Mouse (Mus musculus) midbrain, embryonic 14.5 days (tissue): ENCODE measurements around the gene Flot2. TPM values are rescaled to one million over a fixed set of nuclear protein-coding genes. Genes with fewer than 3 reads are reported as not detected.
A peak's percentile ranks its signal among the peaks of the same experiment; 100 is the strongest.

Experiments
- ATAC-seq: fragments of 200-750 bp; cut with Nextera tagmentation; 2 replicates; pipeline ENCODE4 v1.8.0; 2017; ENCODE audit warnings: moderate number of reproducible peaks, moderate library complexity; ENCODE audit not compliant: low FRiP score, low TSS enrichment
- DNase-seq: peaks from one replicate; pipeline ENCODE4 v3.0.0-alpha.2; 2015
- H3K27ac ChIP-seq: fragments of 300-500 bp; sonication (generic); replicated peaks from 2 replicates; pipeline ENCODE4 v1.5.1; 2014; ENCODE audit warnings: mild to moderate bottlenecking, low read depth, low read length, moderate library complexity
- H3K27me3 ChIP-seq: fragments of 300-500 bp; sonication (generic); 2 replicates; pipeline ENCODE4 v1.6.1; 2014; ENCODE audit warnings: low read length, control low read depth, mixed read lengths; ENCODE audit not compliant: control insufficient read depth, insufficient read depth
- H3K36me3 ChIP-seq: fragments of 300-500 bp; sonication (generic); 2 replicates; pipeline ENCODE4 v1.6.1; 2014; ENCODE audit warnings: low read length, control low read depth; ENCODE audit not compliant: control insufficient read depth, insufficient read depth
- H3K4me1 ChIP-seq: fragments of 300-500 bp; sonication (generic); 2 replicates; pipeline ENCODE4 v1.6.1; 2014; ENCODE audit warnings: mild to moderate bottlenecking, antibody characterized with exemption, low read length, control low read depth; ENCODE audit not compliant: control insufficient read depth, insufficient read depth
- H3K4me2 ChIP-seq: fragments of 300-500 bp; sonication (generic); 2 replicates; pipeline ENCODE4 v1.6.1; 2014; ENCODE audit warnings: mild to moderate bottlenecking, low read length, moderate library complexity
- H3K4me3 ChIP-seq: fragments of 300-500 bp; sonication (generic); replicated peaks from 2 replicates; pipeline ENCODE4 v1.5.1; 2014; ENCODE audit warnings: low read depth, low read length
- H3K9ac ChIP-seq: fragments of 300-500 bp; sonication (generic); replicated peaks from 2 replicates; pipeline ENCODE4 v1.6.1; 2014; ENCODE audit warnings: mild to moderate bottlenecking, low read length, moderate library complexity
- H3K9me3 ChIP-seq: fragments of 300-500 bp; sonication (generic); 2 replicates; pipeline ENCODE4 v1.6.1; 2016; ENCODE audit warnings: low read length, control low read depth, mixed read lengths; ENCODE audit not compliant: control insufficient read depth
- WGBS: fragments of 180-500 bp; shearing (Covaris S2); extraction: QIAGEN DNeasy Blood & Tissue Kit; methylation state at CpG from one replicate; pipeline ENCODE4 v1.1.7; 2014; 5-methylcytosine and 5-hydroxymethylcytosine counted together
- microRNA counts: library from miRNA; unstranded; fragments of <30 nt; microRNA quantifications from one replicate; lab custom pipeline; 2016
- microRNA-seq: library from miRNA; unstranded; fragments of <30 nt; microRNA quantifications from one replicate; pipeline ENCODE4, GENCODE M21; 2016
- polyA plus RNA-seq: library from polyadenylated mRNA; unstranded; fragments of >200 nt; fragmentation: Nextera tagmentation; extraction: Ambion mirVana; gene quantifications from 2 replicates; pipeline ENCODE4 v1.2.1, GENCODE M21; 2014

Flot2 gene
- polyA plus RNA-seq, 1 experiment from 2014 or later: 64.8 TPM

DNA sequence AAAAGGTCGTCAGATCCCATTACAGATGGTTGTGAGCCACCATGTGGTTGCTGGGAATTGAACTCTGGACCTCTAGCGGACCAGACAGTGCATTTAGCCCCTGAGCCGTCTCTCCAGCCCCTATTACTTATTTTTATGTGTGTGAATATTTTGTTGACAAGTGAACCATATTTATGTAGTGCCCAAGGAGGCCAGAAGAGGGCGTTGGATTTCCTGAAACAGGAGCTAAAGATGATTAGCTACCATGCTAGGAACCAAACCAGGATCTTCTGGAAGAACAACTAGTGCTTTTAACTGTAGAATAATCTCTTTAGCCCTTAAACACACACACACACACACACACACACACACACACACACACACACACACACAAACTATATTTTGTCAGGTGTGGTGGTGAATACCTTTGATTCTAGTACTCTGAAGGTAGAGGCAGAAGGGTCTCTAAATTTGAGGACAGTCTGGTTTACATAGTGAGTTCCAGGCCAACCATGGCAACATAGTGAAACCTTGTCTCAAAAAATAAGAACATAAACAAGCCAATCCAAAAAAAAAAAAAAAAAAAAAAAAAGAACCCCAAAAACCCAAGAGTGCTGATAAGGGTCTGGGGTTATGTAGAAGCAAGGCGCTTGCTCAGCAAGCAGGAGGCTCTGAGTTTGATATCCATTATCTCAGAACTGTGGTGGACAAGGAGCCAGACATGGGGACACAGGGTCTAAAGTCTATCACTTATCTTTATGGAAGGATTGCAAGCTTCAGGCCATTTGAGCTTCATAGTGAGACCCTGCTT is 65.4 kb downstream of the Flot2 start:
- Histone ChIP-seq H3K9ac (no peak overlapping the region), H3K27ac (no peak overlapping the region), H3K36me3 (peaks cover 6% of the 10 kb centered on the region; the same call in 1 of the 2 replicates), H3K27me3 (no peaks in the 10 kb centered on the region), H3K4me1 (no peaks in the 10 kb centered on the region), H3K4me2 (no peak overlapping the region), H3K4me3 (no peak overlapping the region), H3K9me3 (no peaks in the 10 kb centered on the region)
- DNase-seq: no peak
- WGBS: 72% methylated on average over 5 of the region's 5 CpGs
- no peak for ATAC-seq

DNA sequence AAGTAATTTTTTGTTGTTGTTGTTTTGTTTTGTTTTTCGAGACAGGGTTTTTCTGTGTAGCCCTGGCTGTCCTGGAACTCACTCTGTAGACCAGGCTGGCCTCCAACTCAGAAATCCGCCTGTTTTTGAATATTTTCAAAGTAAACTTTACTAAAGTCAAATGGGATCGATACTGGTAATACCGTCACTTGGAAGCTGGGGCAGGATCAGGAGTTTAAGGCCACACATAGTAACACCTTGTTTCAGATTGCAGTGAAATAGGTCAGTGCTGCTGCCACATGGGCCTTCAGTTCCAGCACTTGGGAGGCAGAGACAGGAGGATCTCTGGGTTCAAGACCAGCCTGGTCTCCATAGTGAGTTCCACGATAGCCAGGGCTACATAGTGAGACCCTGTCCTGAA is 66.8 kb downstream of the Flot2 start:
- Histone ChIP-seq H3K4me1 (no peaks in the 10 kb centered on the region), H3K4me2 (no peak overlapping the region), H3K9ac (no peak overlapping the region), H3K4me3 (no peak overlapping the region), H3K27me3 (no peaks in the 10 kb centered on the region), H3K36me3 (peaks cover 6% of the 10 kb centered on the region; the same call in 1 of the 2 replicates), H3K9me3 (no peaks in the 10 kb centered on the region), H3K27ac (no peak overlapping the region)
- WGBS: 99% methylated on average over 5 of the region's 5 CpGs
- ATAC-seq (no peak), DNase-seq (no peak)

MicroRNA genes within 50 kb of the gene (microRNA counts, 519-probe panel; counts per million panel counts)
- microRNA mmu-miR-144 (lab: Ali Mortazavi, UCI) (4,691 counts per million, percentile 38 among the panel's probes with 10 or more counts), microRNA mmu-miR-451 (lab: Ali Mortazavi, UCI) (3,507 counts per million, percentile 16 among the panel's probes with 10 or more counts)

Small RNA genes lying within 50 kb of the gene (microRNA-seq; reads per million reads assigned to microRNA genes)
- 30.9 reads per million, percentile 44 among the genes with 10 or more reads in this experiment for gene Mir144
- gene Mir451a: not detected
- not detected for gene Mir451b

Other genes starting within 250 kb of the Flot2 start
- 4.0 and 4.2 TPM in 2 replicates for gene Pipox, start 143.8 kb upstream of the Flot2 start, polyA plus RNA-seq
- gene Sez6, start 107.1 kb upstream of the Flot2 start, polyA plus RNA-seq: 121 and 124 TPM in 2 replicates
- 18.5 and 20.3 TPM in 2 replicates for gene Phf12, start 55.2 kb upstream of the Flot2 start, polyA plus RNA-seq
- 51.3 and 62.5 TPM in 2 replicates for gene Dhrs13, start 5.7 kb upstream of the Flot2 start, polyA plus RNA-seq
- 33.2 and 35.8 TPM in 2 replicates for gene Eral1, start 42.5 kb downstream of the Flot2 start, polyA plus RNA-seq
- 29.3 and 30.4 TPM in 2 replicates for gene Fam222b, start 56.7 kb downstream of the Flot2 start, polyA plus RNA-seq
- 68.4 and 103 TPM in 2 replicates for gene Traf4, start 127.7 kb downstream of the Flot2 start, polyA plus RNA-seq
- gene Nek8, start 138.7 kb downstream of the Flot2 start, polyA plus RNA-seq: 3.9 and 4.2 TPM in 2 replicates
- gene Tlcd1, start 138.8 kb downstream of the Flot2 start, polyA plus RNA-seq: 6.4 and 6.9 TPM in 2 replicates
- 977 and 1,164 TPM in 2 replicates for gene Rpl23a, start 145.7 kb downstream of the Flot2 start, polyA plus RNA-seq
- gene Rab34, start 150.5 kb downstream of the Flot2 start, polyA plus RNA-seq: 51.7 and 53.3 TPM in 2 replicates
- gene Proca1, start 155.5 kb downstream of the Flot2 start, polyA plus RNA-seq: 0.97 and 1.0 TPM in 2 replicates
- gene Sdf2, start 207.8 kb downstream of the Flot2 start, polyA plus RNA-seq: 84.5 and 99.1 TPM in 2 replicates
- gene Supt6, start 208.1 kb downstream of the Flot2 start, polyA plus RNA-seq: 21.2 and 29.5 TPM in 2 replicates
- gene 2610507B11Rik, start 223.8 kb downstream of the Flot2 start, polyA plus RNA-seq: 52.8 and 72.1 TPM in 2 replicates